Mouse (Mus musculus): ENCODE measurements around the gene Apol11b. TPM values are rescaled to one million over a fixed set of nuclear protein-coding genes. Genes with fewer than 3 reads are reported as not detected.

Gene Apol11b
- polyA plus RNA-seq (2017; shearing (Covaris generic)) = 0.26 TPM

DNA sequence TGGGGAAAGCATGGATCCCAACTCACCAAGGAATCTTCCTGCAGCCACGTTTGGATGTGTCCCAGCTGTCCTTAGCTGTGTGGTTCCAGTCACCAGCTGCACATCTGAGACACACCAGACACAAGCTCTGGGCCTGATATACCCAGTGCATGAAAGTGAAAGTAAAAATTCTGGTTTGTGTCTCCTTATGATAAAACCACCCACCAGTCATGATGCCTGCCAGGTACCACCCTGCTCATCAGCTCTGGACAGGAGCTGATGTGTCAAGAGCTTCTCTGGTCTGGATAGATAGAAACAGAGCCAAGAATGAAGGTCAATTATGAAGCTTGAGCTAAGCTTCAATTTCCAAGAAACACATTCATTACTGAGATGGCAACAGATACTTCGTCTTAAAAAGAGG lies at the start of gene Apol11b:
Apol11b (minus strand) TSS at position 111 of the 400 bp plus-strand sequence.

GRCm38 (mm10) chr15:77598958-77599357 lies 44.1 kb downstream of the Apol11b start, which contains the start of gene Gm36245:
Gene Gm36245, plus strand, starts transcription at chr15:77599258.

GRCm38 (mm10) chr15:77595961-77596360 lies 47.1 kb downstream of the Apol11b start, which contains the start of gene Apol10b:
Gene Apol10b, minus strand, starts transcription at chr15:77596125.

Other genes starting within 250 kb of the Apol11b start
- not detected for gene Apol7a, start 244.2 kb downstream of the Apol11b start, polyA plus RNA-seq (2017; shearing (Covaris generic))
- gene Apol9a, start 232.2 kb downstream of the Apol11b start, polyA plus RNA-seq (2017; shearing (Covaris generic)) = 13.3 TPM
- 0.56 TPM for gene Apol7b, start 195.8 kb downstream of the Apol11b start, polyA plus RNA-seq (2017; shearing (Covaris generic))
- 0.14 TPM for gene Apol10a, start 166.2 kb downstream of the Apol11b start, polyA plus RNA-seq (2017; shearing (Covaris generic))
- gene Apol11a, start 135.0 kb downstream of the Apol11b start, polyA plus RNA-seq (2017; shearing (Covaris generic)) = 0.11 TPM
- gene Apol7c, start 110.0 kb downstream of the Apol11b start, polyA plus RNA-seq (2017; shearing (Covaris generic)) = 0.69 TPM
- gene 1700025B11Rik, start 81.4 kb downstream of the Apol11b start, polyA plus RNA-seq (2017; shearing (Covaris generic)) = not detected
- gene Apol10b, start 47.2 kb downstream of the Apol11b start, polyA plus RNA-seq (2017; shearing (Covaris generic)) = 2.4 TPM
- not detected for gene Gm36245, start 44.0 kb downstream of the Apol11b start, polyA plus RNA-seq (2017; shearing (Covaris generic))
- 86.8 TPM for gene Apol7e, start 55.6 kb upstream of the Apol11b start, polyA plus RNA-seq (2017; shearing (Covaris generic))
- gene Apol9b, start 85.8 kb upstream of the Apol11b start, polyA plus RNA-seq (2017; shearing (Covaris generic)) = 59.4 TPM
- 0.39 TPM for gene Apol8, start 113.7 kb upstream of the Apol11b start, polyA plus RNA-seq (2017; shearing (Covaris generic))
- gene Myh9, start 198.9 kb upstream of the Apol11b start, polyA plus RNA-seq (2017; shearing (Covaris generic)) = 306 TPM

All from CD4-positive, CD25-positive, alpha-beta regulatory T cell (primary cell).